Mouse (Mus musculus) limb, embryonic 14.5 days (tissue): ENCODE measurements around the gene Slc25a16. TPM values are rescaled to one million over a fixed set of nuclear protein-coding genes. Genes with fewer than 3 reads are reported as not detected.

ENCODE experiments used
- ATAC-seq: fragments of 200-750 bp; cut with Nextera tagmentation; 2 replicates; pipeline ENCODE4 v1.8.0; 2017; ENCODE audit warnings: low read depth, moderate number of reproducible peaks, moderate TSS enrichment; ENCODE audit not compliant: low FRiP score
- DNase-seq: peaks from one replicate; pipeline ENCODE4 v3.0.0-alpha.2; 2015; ENCODE audit warnings: low spot score
- H3K27ac ChIP-seq: fragments of 300-500 bp; sonication (generic); replicated peaks from 2 replicates; pipeline ENCODE4 v1.5.1; 2014; ENCODE audit warnings: low read depth, mild to moderate bottlenecking, low read length, moderate library complexity, mixed read lengths
- H3K27me3 ChIP-seq: fragments of 300-500 bp; sonication (generic); 2 replicates; pipeline ENCODE4 v1.6.1; 2014; ENCODE audit warnings: low read length, mixed read lengths; ENCODE audit not compliant: control insufficient read depth, insufficient read depth
- H3K36me3 ChIP-seq: fragments of 300-500 bp; sonication (generic); 2 replicates; pipeline ENCODE4 v1.6.1; 2014; ENCODE audit warnings: mild to moderate bottlenecking, low read length, moderate library complexity, mixed read lengths; ENCODE audit not compliant: control insufficient read depth, insufficient read depth
- H3K4me1 ChIP-seq: fragments of 300-500 bp; sonication (generic); 2 replicates; pipeline ENCODE4 v1.6.1; 2014; ENCODE audit warnings: antibody characterized with exemption, low read length, mixed read lengths; ENCODE audit not compliant: control insufficient read depth, insufficient read depth
- H3K4me2 ChIP-seq: fragments of 300-500 bp; sonication (generic); replicated peaks from 2 replicates; pipeline ENCODE4 v1.6.1; 2014; ENCODE audit warnings: low read depth, mild to moderate bottlenecking, low read length, moderate library complexity; ENCODE audit not compliant: severe bottlenecking
- H3K4me3 ChIP-seq: fragments of 300-500 bp; sonication (generic); replicated peaks from 2 replicates; pipeline ENCODE4 v1.5.1; 2014; ENCODE audit warnings: low read length
- H3K9ac ChIP-seq: fragments of 300-500 bp; sonication (generic); 2 replicates; pipeline ENCODE4 v1.6.1; 2014; ENCODE audit warnings: mild to moderate bottlenecking, low read depth, low read length, moderate library complexity; ENCODE audit not compliant: severe bottlenecking
- H3K9me3 ChIP-seq: fragments of 300-500 bp; sonication (generic); 2 replicates; pipeline ENCODE4 v1.6.1; 2016; ENCODE audit warnings: low read length; ENCODE audit not compliant: control insufficient read depth
- POLR2A ChIP-seq: fragments of 200-500 bp; IDR thresholded peaks from 2 replicates; pipeline ENCODE4 v1.8.0; 2012; ENCODE audit warnings: inconsistent platforms, mild to moderate bottlenecking, moderate library complexity, borderline replicate concordance; ENCODE audit not compliant: insufficient read depth, insufficient read length; ENCODE audit errors: extremely low read depth
- WGBS: fragments of 180-500 bp; shearing (Covaris S2); extraction: QIAGEN DNeasy Blood & Tissue Kit; methylation state at CpG from one replicate; pipeline ENCODE4 v1.1.7; 2014; 5-methylcytosine and 5-hydroxymethylcytosine counted together
- polyA plus RNA-seq, 2 experiments: library from polyadenylated mRNA; depleted of rRNA in 1 of 2; stranded (reverse) in 1 of 2; unstranded in 1 of 2; fragments of >200 nt; fragmentation: Nextera tagmentation in 1 of 2; extraction: Ambion mirVana in 1 of 2; gene quantifications; 2 replicates each; pipeline versions ENCODE4 v1.2.1 to v1.2.3; 2012 to 2014

Slc25a16 gene
- polyA plus RNA-seq, 2 experiments: 11.0 to 13.2 TPM

DNA sequence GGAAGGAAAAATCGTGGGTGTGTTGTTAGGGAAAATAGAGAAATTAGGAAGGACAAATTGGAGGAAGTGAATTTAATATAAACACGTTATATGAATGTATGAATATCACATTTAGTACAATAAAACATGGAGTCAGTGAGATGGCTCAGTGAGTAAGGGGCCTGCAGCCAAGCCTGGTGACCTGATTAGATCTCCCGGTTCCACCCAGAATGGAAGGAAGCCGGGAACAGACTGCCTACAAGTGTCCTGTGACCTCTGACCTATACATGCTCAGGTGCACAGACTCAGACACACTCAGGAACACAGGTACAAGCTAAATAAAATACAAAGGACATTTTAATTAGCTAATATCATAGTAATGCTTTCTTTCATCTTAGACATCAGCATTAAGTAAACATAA, 24.4 kb upstream of the Slc25a16 start:
- no peaks in the 10 kb centered on the region for H3K36me3 ChIP-seq
- WGBS: 71% methylated on average over 4 of the region's 4 CpGs
- H3K9me3 ChIP-seq: no peaks in the 10 kb centered on the region
- no peaks in the 10 kb centered on the region for H3K4me1 ChIP-seq
- H3K4me3 ChIP-seq: no peak overlapping the region
- H3K4me2 ChIP-seq: no peak overlapping the region
- H3K27ac ChIP-seq: no peak overlapping the region
- ATAC-seq (no peak), DNase-seq (no peak)
- TF ChIP-seq POLR2A: no peak
- no peaks in the 10 kb centered on the region for H3K27me3 ChIP-seq
- H3K9ac ChIP-seq: no peak overlapping the region

DNA sequence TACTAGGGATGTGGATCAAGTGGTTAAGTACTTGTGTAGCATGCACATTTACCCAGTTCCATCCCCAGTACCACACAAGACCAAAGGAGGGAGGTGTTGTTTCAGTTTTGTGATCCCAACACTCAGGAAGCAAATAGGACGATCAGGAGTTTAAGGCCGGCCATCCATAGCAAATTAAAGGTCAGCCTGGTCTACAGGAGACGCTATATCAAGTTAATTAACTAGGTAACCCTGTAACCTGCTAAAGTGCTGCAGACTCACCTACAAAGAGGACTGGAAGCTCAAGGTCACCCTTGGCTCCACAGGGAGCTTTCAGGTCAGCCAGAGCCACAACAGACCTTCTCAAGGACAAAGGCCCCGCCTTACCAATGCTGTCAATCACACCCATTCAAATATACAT, 23.7 kb upstream of the Slc25a16 start:
- Histone ChIP-seq H3K9ac (no peak overlapping the region), H3K36me3 (no peaks in the 10 kb centered on the region), H3K27me3 (no peaks in the 10 kb centered on the region), H3K4me2 (no peak overlapping the region), H3K4me1 (no peaks in the 10 kb centered on the region), H3K9me3 (no peaks in the 10 kb centered on the region), H3K27ac (no peak overlapping the region), H3K4me3 (no peak overlapping the region)
- ATAC-seq (no peak), DNase-seq (no peak)
- WGBS: 73% methylated on average over 4 of the region's 4 CpGs
- TF ChIP-seq POLR2A: no peak

DNA sequence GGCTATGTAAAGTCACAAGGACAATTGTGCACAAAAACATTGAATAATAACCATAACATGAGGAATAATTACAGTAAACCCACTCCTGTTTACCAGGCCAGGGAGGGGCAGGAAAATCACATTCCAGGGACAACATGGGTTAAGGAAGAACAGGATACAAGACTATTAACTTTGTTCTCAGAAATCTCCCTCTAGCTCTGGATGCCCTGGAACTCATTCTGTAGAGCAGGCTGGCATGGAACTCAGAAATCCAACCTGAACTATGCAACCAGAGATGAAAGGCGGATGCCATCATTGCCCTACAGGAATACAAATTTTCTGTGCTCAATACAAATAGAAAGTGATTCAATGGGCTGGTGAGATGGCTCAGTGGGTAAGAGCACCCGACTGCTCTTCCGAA, 23.0 kb upstream of the Slc25a16 start:
- DNase-seq: no peak

DNA sequence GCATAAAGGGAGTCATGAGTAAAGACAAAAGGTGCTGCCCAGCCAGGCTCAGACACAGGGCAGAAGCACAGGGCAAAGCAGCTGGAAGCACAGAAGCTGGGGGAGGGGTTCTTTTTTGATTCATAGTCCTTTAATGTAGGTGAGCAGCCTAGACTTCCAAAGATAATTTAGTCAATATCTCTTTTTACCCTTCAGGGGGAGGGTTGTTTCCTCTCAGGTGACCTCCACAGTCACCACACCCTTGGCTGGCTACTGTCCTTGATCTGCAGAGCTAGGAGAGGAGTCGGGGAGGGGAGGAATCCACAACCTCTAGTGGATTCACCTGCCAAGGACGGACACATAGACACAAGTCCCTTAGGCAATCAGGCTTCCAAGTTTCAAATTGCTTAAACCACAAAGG, 22.4 kb upstream of the Slc25a16 start:
- Histone ChIP-seq H3K4me2 (no peak overlapping the region), H3K4me1 (no peaks in the 10 kb centered on the region), H3K27ac (no peak overlapping the region), H3K9me3 (no peaks in the 10 kb centered on the region), H3K4me3 (no peak overlapping the region), H3K36me3 (no peaks in the 10 kb centered on the region), H3K9ac (no peak overlapping the region), H3K27me3 (no peaks in the 10 kb centered on the region)
- WGBS: 88% methylated on average over 2 of the region's 2 CpGs
- TF ChIP-seq POLR2A: no peak
- DNase-seq (no peak), ATAC-seq (no peak)

More for the DNA sequence above, 23.0 kb upstream of the Slc25a16 start:
- no peaks in the 10 kb centered on the region for H3K9me3 ChIP-seq
- H3K4me2 ChIP-seq: no peak overlapping the region
- no peaks in the 10 kb centered on the region for H3K27me3 ChIP-seq
- ATAC-seq: no peak
- H3K36me3 ChIP-seq: no peaks in the 10 kb centered on the region
- H3K4me1 ChIP-seq: no peaks in the 10 kb centered on the region
- 91% methylated on average over 3 of the region's 3 CpGs for WGBS
- no peak overlapping the region for H3K4me3 ChIP-seq
- no peak overlapping the region for H3K27ac ChIP-seq
- H3K9ac ChIP-seq: no peak overlapping the region
- no peak for TF ChIP-seq POLR2A

DNA sequence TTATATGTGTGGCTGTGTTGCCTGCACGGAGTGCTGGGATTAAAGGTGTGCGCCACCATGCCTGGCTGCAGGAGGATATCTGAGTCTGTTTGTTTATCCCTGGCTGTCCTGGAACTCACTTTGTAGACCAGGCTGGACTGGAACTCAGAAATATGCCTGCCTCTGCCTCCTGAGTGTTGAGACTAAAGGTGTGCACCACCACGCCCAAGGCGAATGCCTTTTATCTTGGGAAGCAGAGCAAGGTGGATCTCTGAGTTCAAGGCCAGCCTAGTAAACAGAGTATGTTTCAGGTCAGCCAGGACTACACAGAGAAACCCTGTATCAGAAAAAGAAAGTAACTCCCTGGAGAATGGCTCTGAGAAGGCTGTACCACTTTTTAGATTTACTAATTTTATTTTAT, 20.3 kb upstream of the Slc25a16 start:
- no peak for ATAC-seq
- no peak overlapping the region for H3K4me2 ChIP-seq
- WGBS: 94% methylated on average over 4 of the region's 4 CpGs

DNA sequence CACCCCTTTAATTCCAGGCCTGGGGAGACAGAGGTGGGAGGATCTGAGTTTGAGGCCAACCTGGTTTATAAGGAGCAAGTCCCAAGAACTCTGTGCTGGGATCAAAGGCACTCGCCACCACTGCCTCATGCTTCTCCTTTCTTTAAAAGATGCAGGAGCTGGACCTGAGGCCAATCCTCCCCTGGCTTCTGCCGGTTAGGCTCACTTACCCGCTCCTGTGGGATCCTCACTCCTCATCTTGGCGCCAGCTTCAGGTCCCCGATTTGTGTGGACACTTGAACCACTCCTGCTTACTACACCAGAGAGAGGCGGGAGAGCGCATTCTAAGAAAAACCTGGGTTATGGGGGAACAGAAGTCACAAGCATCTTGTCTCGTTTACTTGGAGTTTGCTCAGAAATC, 18.6 kb upstream of the Slc25a16 start:
- Histone ChIP-seq H3K4me3 (no peak overlapping the region), H3K27me3 (no peaks in the 10 kb centered on the region), H3K4me1 (no peaks in the 10 kb centered on the region), H3K9me3 (no peaks in the 10 kb centered on the region), H3K4me2 (no peak overlapping the region), H3K9ac (no peak overlapping the region), H3K36me3 (no peaks in the 10 kb centered on the region), H3K27ac (no peak overlapping the region)
- ATAC-seq (no peak), DNase-seq (no peak)
- TF ChIP-seq POLR2A: no peak
- 37% methylated on average over 8 of the region's 8 CpGs for WGBS

More for the DNA sequence above, 20.3 kb upstream of the Slc25a16 start:
- Histone ChIP-seq H3K27me3 (no peaks in the 10 kb centered on the region), H3K27ac (no peak overlapping the region), H3K4me3 (no peak overlapping the region), H3K36me3 (no peaks in the 10 kb centered on the region), H3K9me3 (no peaks in the 10 kb centered on the region), H3K4me1 (no peaks in the 10 kb centered on the region), H3K9ac (no peak overlapping the region)
- no peak for DNase-seq
- TF ChIP-seq POLR2A: no peak
